Mouse (Mus musculus): ENCODE measurements around the gene Clnk. TPM values are rescaled to one million over a fixed set of nuclear protein-coding genes. Genes with fewer than 3 reads are reported as not detected.

Gene Clnk
- polyA plus RNA-seq, 1 experiment = 0.06 TPM

DNA sequence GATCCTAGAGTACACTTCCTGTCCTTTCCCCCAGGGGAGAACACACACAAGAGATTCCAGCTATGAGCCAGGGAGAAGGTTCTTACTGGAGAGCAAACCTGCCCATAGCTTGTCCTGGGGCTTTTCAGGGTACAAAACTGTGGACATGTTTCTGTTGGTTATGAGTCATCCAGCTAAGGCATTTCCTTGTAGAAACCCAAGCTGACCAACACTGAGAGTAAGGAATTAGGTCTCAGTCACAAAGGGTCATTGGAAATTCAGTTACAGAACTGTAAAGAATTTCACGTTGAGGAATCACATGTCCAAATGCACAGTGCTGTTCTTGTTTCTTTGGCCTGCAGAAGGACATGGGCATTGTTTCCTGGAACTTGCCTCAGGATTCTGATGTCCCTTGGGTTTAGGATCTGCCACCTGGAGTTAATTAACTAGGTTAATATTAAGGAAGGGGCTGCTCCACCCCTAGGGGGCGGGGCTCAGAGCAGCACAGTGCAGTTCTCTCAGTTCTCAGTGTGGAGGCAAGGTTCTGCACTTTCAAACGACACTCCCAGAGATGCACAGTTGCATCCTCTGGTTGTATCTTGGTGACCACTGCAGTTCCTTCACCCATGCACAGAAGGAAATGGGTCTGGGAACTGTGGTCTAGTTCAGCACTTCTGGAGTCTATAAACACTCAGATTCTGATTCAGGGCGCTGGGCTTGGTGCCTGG lies 18.4 kb downstream of the Clnk start:
- no peak for TF ChIP-seq POLR2A (IDR thresholded peaks at IDR 0.05; ENCODE audit: extremely low read depth, insufficient read depth, low read length)
- TF ChIP-seq CTCF (IDR thresholded peaks at IDR 0.05; ENCODE audit: extremely low read depth, insufficient read depth, low read length) = no peak
- no peak overlapping the region for H3K4me3 ChIP-seq (ENCODE audit: insufficient read depth, low read length)
- H3K4me1 ChIP-seq (ENCODE audit: control insufficient read depth, insufficient read depth, low read length) = no peaks in the 10 kb centered on the region

DNA sequence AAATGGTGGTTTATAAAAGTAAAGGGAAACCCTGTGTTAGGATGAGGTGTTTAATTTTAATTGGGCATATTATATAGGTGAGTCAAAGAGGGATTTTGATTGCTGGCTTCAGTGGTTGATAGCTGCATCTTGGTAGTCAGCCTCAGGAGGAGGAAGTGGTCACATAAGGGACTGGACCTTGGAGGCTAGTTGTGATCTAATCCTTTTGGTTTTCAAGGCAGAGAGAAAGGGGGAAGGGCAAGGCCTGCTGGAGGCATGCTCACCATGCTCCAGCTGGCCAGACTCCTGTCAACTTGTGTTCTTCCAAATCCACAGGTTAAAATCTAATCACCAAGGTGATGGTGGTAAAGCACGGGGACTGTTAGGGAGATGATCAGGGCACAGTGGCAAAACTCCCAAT lies 19.0 kb downstream of the Clnk start:
- Histone ChIP-seq H3K27ac (ENCODE audit: insufficient read depth, low read length) (no peak overlapping the region), H3K4me3 (ENCODE audit: insufficient read depth, low read length) (no peak overlapping the region), H3K4me1 (ENCODE audit: control insufficient read depth, insufficient read depth, low read length) (no peaks in the 10 kb centered on the region)
- TF ChIP-seq CTCF (IDR thresholded peaks at IDR 0.05; ENCODE audit: extremely low read depth, insufficient read depth, low read length) = no peak

More for the DNA sequence above, 18.4 kb downstream of the Clnk start:
- H3K27ac ChIP-seq (ENCODE audit: insufficient read depth, low read length) = no peak overlapping the region

GRCm38 (mm10) chr5:38850171-38850570 lies 26.4 kb downstream of the Clnk start:
- Histone ChIP-seq H3K4me1 (ENCODE audit: control insufficient read depth, insufficient read depth, low read length) (no peaks in the 10 kb centered on the region), H3K27ac (ENCODE audit: insufficient read depth, low read length) (no peak overlapping the region), H3K4me3 (ENCODE audit: insufficient read depth, low read length) (no peak overlapping the region)
- TF ChIP-seq POLR2A (IDR thresholded peaks at IDR 0.05; ENCODE audit: extremely low read depth, insufficient read depth, low read length) (no peak), CTCF (IDR thresholded peaks at IDR 0.05; ENCODE audit: extremely low read depth, insufficient read depth, low read length) (no peak)

DNA sequence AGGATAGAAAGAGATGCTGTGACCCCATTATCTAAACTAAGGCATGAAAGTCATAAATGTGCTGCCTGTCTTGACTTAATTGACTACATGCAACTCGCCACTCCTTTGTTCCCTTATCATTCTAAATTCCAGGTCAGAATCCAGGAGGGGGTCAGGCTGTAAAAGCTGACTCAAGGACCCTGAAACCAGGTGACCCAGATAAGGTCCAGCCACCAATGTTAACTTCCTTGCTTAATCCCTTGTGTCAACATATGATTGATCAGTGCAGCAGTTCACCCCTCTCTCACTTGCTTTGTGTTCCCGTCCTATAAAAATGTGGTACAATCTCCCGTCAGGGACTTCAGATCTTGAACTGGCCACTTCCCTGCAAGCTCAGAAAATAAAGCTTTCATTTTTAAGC lies 31.1 kb downstream of the Clnk start:
- Histone ChIP-seq H3K27ac (ENCODE audit: insufficient read depth, low read length) (no peak overlapping the region), H3K4me1 (ENCODE audit: control insufficient read depth, insufficient read depth, low read length) (no peaks in the 10 kb centered on the region), H3K4me3 (ENCODE audit: insufficient read depth, low read length) (no peak overlapping the region)
- TF ChIP-seq POLR2A (IDR thresholded peaks at IDR 0.05; ENCODE audit: extremely low read depth, insufficient read depth, low read length) (no peak), CTCF (IDR thresholded peaks at IDR 0.05; ENCODE audit: extremely low read depth, insufficient read depth, low read length) (no peak)

- Histone ChIP-seq H3K4me3 (ENCODE audit: insufficient read depth, low read length) (no peak overlapping the region), H3K27ac (ENCODE audit: insufficient read depth, low read length) (no peak overlapping the region), H3K4me1 (ENCODE audit: control insufficient read depth, insufficient read depth, low read length) (no peaks in the 10 kb centered on the region)
- TF ChIP-seq POLR2A (IDR thresholded peaks at IDR 0.05; ENCODE audit: extremely low read depth, insufficient read depth, low read length) (no peak), CTCF (IDR thresholded peaks at IDR 0.05; ENCODE audit: extremely low read depth, insufficient read depth, low read length) (no peak)
These were observed 32.3 kb downstream of the Clnk start for GRCm38 (mm10) chr5:38844312-38844711.

GRCm38 (mm10) chr5:38839981-38840380 lies 36.6 kb downstream of the Clnk start:
- TF ChIP-seq POLR2A (IDR thresholded peaks at IDR 0.05; ENCODE audit: extremely low read depth, insufficient read depth, low read length) = no peak
- TF ChIP-seq CTCF (IDR thresholded peaks at IDR 0.05; ENCODE audit: extremely low read depth, insufficient read depth, low read length) = no peak
- no peak overlapping the region for H3K4me3 ChIP-seq (ENCODE audit: insufficient read depth, low read length)
- H3K4me1 ChIP-seq (ENCODE audit: control insufficient read depth, insufficient read depth, low read length) = no peaks in the 10 kb centered on the region
- no peak overlapping the region for H3K27ac ChIP-seq (ENCODE audit: insufficient read depth, low read length)

GRCm38 (mm10) chr5:38827310-38827709 lies 49.3 kb downstream of the Clnk start:
- no peaks in the 10 kb centered on the region for H3K4me1 ChIP-seq (ENCODE audit: control insufficient read depth, insufficient read depth, low read length)
- TF ChIP-seq POLR2A (IDR thresholded peaks at IDR 0.05; ENCODE audit: extremely low read depth, insufficient read depth, low read length) (no peak), CTCF (IDR thresholded peaks at IDR 0.05; ENCODE audit: extremely low read depth, insufficient read depth, low read length) (no peak)
- no peak overlapping the region for H3K4me3 ChIP-seq (ENCODE audit: insufficient read depth, low read length)
- no peak overlapping the region for H3K27ac ChIP-seq (ENCODE audit: insufficient read depth, low read length)

DNA sequence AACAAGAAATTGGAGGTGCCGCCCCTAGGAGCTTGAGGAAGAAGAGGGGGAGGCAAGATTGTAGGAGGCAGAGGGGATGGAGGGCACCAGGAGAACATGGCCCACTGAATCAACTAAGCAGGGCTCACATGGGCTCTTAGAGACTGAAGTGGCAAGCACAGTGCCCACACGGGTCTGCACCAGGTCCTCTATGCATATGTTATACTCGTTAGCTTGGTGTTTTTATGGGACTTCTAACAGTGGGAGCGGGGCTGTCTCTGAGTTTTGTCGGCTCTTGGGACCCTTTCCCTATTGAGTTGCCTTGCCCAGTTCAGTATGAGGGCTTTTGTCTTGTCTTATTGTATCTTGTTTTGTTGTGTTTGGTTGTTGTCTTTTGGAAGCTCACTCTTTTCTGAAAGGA lies 50.0 kb downstream of the Clnk start:
- Histone ChIP-seq H3K4me1 (ENCODE audit: control insufficient read depth, insufficient read depth, low read length) (no peaks in the 10 kb centered on the region), H3K4me3 (ENCODE audit: insufficient read depth, low read length) (no peak overlapping the region), H3K27ac (ENCODE audit: insufficient read depth, low read length) (no peak overlapping the region)
- TF ChIP-seq CTCF (IDR thresholded peaks at IDR 0.05; ENCODE audit: extremely low read depth, insufficient read depth, low read length) (no peak), POLR2A (IDR thresholded peaks at IDR 0.05; ENCODE audit: extremely low read depth, insufficient read depth, low read length) (no peak)

DNA sequence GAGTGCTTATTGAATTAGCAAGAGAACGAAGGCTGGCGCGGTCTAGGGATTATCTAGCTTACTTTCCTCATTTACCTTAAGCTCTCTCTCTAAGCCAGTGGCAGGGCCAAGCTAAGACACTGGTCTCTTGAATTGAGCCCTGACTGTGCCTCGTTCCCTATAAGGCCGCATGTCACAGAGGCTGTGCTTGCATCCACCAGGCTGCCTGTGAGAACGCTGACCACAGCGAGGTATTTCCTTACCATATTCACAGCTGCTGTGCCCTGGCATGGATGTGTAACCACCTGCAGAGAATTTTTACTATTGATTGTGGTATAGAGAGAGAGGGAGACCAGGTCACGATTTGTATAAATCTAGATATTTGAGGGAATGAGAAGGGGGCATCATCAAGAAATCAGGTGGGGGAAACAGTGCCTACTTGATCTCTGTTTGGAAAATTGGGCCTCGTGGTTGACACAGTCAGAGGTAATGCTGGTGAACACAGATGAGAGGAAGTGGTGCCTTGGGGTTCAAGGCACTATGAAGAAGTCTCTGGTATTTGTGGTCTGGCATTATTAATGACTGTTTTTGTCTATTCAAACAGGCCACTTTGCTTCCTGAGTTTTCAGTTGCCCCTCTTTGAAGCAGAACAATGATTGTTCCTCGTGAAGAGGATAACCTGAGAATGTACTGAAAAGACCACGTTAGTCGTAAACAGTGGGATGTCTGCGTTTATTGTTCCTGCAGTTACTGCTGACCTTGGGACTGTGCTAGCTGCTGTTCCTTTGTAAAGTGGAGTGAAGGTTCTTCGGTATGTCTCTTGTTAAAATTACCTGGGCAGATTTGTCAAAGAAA lies 52.3 kb downstream of the Clnk start:
- no peaks in the 10 kb centered on the region for H3K4me1 ChIP-seq (ENCODE audit: control insufficient read depth, insufficient read depth, low read length)
- no peak overlapping the region for H3K4me3 ChIP-seq (ENCODE audit: insufficient read depth, low read length)
- no peak overlapping the region for H3K27ac ChIP-seq (ENCODE audit: insufficient read depth, low read length)
- no peak for TF ChIP-seq POLR2A (IDR thresholded peaks at IDR 0.05; ENCODE audit: extremely low read depth, insufficient read depth, low read length)
- no peak for TF ChIP-seq CTCF (IDR thresholded peaks at IDR 0.05; ENCODE audit: extremely low read depth, insufficient read depth, low read length)

Data from cortical plate, adult 2 months (tissue).